Mouse (Mus musculus) heart, embryonic 16.5 days (tissue): ENCODE measurements around the gene Thyn1. TPM values are rescaled to one million over a fixed set of nuclear protein-coding genes. Genes with fewer than 3 reads are reported as not detected.
A peak's percentile ranks its signal among the peaks of the same experiment; 100 is the strongest.

Experiments used
- ATAC-seq: fragments of 200-750 bp; cut with Nextera tagmentation; replicated peaks from 2 replicates; pipeline ENCODE4 v1.8.0; 2017; ENCODE audit warnings: moderate number of reproducible peaks; ENCODE audit not compliant: insufficient read depth, low FRiP score; ENCODE audit errors: extremely low read depth
- H3K27ac ChIP-seq: fragments of 300-500 bp; sonication (generic); 2 replicates; pipeline ENCODE4 v1.5.1; 2014; ENCODE audit warnings: mild to moderate bottlenecking, low read length, control low read depth, moderate library complexity
- H3K27me3 ChIP-seq: fragments of 300-500 bp; sonication (generic); 2 replicates; pipeline ENCODE4 v1.6.1; 2014; ENCODE audit warnings: low read length, mixed read lengths; ENCODE audit not compliant: control insufficient read depth, insufficient read depth
- H3K36me3 ChIP-seq: fragments of 300-500 bp; sonication (generic); 2 replicates; pipeline ENCODE4 v1.6.1; 2014; ENCODE audit not compliant: control insufficient read depth, insufficient read depth
- H3K4me1 ChIP-seq: fragments of 300-500 bp; sonication (generic); 2 replicates; pipeline ENCODE4 v1.6.1; 2014; ENCODE audit warnings: low read length, mixed read lengths; ENCODE audit not compliant: control insufficient read depth, insufficient read depth
- H3K4me2 ChIP-seq: fragments of 300-500 bp; sonication (generic); 2 replicates; pipeline ENCODE4 v1.6.1; 2014; ENCODE audit warnings: low read depth, mild to moderate bottlenecking, control low read depth, low read length
- H3K4me3 ChIP-seq: fragments of 300-500 bp; sonication (generic); 2 replicates; pipeline ENCODE4 v1.5.1; 2014; ENCODE audit warnings: mild to moderate bottlenecking, control low read depth, low read length
- H3K9ac ChIP-seq: fragments of 300-500 bp; sonication (generic); 2 replicates; pipeline ENCODE4 v1.6.1; 2014; ENCODE audit warnings: low read length, control low read depth
- H3K9me3 ChIP-seq: fragments of 300-500 bp; sonication (generic); replicated peaks from 2 replicates; pipeline ENCODE4 v1.6.1; 2016; ENCODE audit warnings: low read length; ENCODE audit not compliant: control insufficient read depth
- WGBS: fragments of 180-500 bp; shearing (Covaris S2); extraction: QIAGEN DNeasy Blood & Tissue Kit; methylation state at CpG from one replicate; pipeline ENCODE4 v1.1.7; 2014; 5-methylcytosine and 5-hydroxymethylcytosine counted together
- polyA plus RNA-seq: library from polyadenylated mRNA; unstranded; fragments of >200 nt; fragmentation: Nextera tagmentation; extraction: Ambion mirVana; gene quantifications from 2 replicates; pipeline ENCODE4 v1.2.1, GENCODE M21; 2015

Gene Thyn1
- polyA plus RNA-seq, 1 experiment from 2014 or later, result 90.6 TPM

DNA sequence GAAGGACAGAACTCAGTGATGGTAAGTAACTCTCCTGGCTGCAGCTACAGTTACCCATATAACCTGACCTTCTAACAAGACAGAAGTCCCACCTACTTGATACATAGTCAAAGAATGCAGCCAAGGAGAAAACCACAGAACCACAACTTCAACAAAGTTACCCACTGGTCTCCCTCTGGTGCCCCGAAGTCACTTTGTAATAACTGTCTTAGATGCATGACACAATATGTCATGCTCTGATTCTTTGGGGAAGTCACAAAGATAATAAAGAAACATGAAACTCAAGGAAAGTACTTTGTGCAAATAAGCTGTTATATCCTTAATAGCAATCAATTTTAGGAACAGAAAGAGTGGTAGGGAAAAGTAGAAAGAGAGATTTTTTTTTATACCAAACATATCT, 27.2 kb downstream of the Thyn1 start:
- Histone ChIP-seq H3K9ac (no peak overlapping the region), H3K27ac (no peak overlapping the region), H3K4me1 (peaks cover 34% of the 10 kb centered on the region), H3K27me3 (no peaks in the 10 kb centered on the region), H3K36me3 (no peaks in the 10 kb centered on the region), H3K4me2 (peak overlapping the region; percentile 28; the same call in 1 of the 2 replicates), H3K9me3 (no peaks in the 10 kb centered on the region), H3K4me3 (no peak overlapping the region)
- no peak for ATAC-seq
- WGBS, result 52% methylated on average over 1 of the region's 1 CpGs

DNA sequence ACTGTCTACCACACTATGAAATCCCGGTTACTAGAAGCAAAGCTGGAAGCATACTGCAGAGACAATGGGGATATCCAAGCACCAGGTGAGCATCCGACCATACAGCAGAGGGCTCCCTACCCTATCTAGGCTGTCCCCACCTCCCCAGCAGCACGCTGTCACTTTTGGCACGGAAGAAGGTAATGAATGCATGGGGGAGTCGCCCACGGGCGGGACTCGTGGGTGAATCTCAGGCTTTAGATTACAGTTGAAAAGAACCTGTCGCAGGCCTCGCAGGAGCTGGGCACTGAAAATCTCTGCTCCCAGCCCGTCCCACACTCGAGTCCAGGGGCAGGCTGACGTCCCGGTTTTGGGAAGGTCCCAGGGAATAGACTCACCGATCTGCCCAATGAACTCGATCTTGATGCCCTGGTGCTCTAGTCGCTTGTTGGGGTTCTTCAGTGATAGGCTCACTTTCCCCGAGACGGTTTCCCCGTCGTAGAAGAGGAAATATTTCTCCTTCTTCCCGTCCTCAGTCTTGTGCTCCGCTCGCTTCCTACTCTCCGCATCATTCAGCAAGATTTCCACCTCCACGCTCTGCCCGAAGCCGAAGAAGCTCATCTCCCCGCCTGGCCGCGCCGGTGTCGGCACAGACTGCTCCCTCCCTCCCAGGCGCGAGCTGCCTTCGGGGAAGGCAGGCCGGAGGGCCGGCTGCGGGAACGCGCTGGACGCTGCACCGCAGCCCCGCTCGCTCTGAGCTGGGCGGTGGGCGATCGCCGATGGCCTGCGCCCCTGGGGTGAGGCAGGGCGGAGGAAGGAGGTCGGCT, 29.7 kb downstream of the Thyn1 start:
- H3K27me3 ChIP-seq, result no peaks in the 10 kb centered on the region
- ATAC-seq, result peak; percentile 11
- H3K9me3 ChIP-seq, result no peaks in the 10 kb centered on the region
- no peaks in the 10 kb centered on the region for H3K36me3 ChIP-seq
- peaks cover 43% of the 10 kb centered on the region for H3K4me1 ChIP-seq
- H3K9ac ChIP-seq, result peak overlapping the region; percentile 92
- H3K27ac ChIP-seq, result peak overlapping the region; percentile 96
- peak overlapping the region; percentile 75 for H3K4me2 ChIP-seq
- H3K4me3 ChIP-seq, result peak overlapping the region; percentile 98
- WGBS, result under 1% methylated on average over 52 of the region's 52 CpGs

DNA sequence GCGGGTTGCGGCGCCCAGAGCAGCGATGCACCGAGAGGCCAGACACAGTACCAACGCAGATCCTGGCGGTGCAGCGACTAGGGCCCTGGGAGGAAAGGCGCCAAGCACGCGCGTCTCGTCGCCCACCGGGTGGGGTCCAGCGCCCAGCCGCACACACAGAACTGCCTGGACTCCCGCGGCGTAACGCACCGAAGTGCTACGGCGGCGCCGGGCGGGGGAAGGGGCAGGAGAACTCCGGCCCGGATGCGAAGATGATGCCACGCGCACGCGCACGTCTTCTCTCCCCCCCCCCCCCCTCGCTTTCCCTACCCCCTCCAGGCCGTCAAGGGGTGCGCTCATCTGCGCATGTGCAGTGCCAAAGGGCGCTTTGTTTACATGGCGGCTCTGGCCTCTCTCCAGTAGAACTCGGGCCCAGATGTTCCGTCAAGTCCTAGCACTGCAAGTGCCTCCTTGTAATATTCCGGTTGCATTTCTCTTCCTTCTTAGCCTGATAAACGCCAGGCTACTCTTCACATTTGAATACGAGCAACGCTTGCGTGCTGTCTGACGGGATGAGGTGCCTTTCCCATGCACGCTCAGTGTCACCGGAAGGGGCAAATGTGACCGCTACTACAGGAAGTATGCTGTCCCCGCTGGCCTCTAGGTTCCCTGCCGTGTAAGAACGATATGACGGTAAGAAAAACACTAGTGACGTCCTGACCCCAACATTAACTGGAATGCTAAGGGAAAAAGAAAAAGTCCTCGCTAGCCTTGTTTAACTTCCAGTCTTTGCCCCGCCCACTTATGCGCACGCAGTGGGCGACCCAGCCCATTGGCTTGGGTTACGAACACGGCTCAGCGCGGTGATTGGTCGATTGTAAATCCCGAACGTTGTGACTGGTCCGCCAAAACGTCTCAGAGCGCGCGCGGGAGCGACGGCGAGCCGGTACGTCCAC, 30.6 kb downstream of the Thyn1 start, which contains the start of the genes Vps26b and Ncapd3:
Gene Vps26b, minus strand, starts transcription at position 238 of the 935 bp plus-strand sequence.
Gene Ncapd3, plus strand, starts transcription at position 348 of the 935 bp plus-strand sequence.
- Histone ChIP-seq H3K4me3 (peak within 1 kb of the TSS; percentile 98), H3K4me2 (peak within 1 kb of the TSS; percentile 91), H3K4me1 (peaks cover 41% of the 10 kb centered on the region), H3K36me3 (no peaks in the 10 kb centered on the region), H3K27ac (peak within 1 kb of the TSS; percentile 96), H3K9ac (peak within 1 kb of the TSS; percentile 92), H3K9me3 (no peaks in the 10 kb centered on the region), H3K27me3 (no peaks in the 10 kb centered on the region)
- under 1% methylated on average over 79 of the region's 80 CpGs for WGBS
- ATAC-seq, result peak; percentile 95

DNA sequence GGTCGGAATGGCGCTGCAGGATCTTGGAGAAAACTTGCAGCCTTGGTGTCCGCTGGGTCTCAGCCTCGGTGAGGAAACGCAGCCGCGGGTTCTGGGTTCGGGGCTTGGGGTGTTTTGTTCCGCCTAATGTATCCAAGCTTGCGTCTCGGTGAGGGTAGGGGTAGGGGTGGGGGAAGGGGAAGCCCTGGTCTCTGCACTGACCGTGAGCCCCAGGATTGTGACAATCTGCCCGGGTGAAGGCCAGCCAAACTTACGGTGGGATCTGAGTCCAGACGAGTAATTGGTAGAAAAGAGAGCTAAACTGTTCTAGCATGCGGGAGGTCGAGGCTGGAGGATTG, 31.2 kb downstream of the Thyn1 start:
- under 1% methylated on average over 17 of the region's 17 CpGs for WGBS
- Histone ChIP-seq H3K9ac (peak overlapping the region; percentile 83), H3K27ac (0 out of 2 replicates have a peak overlapping the region, but pooled peaks have one; percentile 47), H3K4me1 (peaks cover 41% of the 10 kb centered on the region), H3K4me3 (peak overlapping the region; percentile 98), H3K4me2 (peak overlapping the region; percentile 91), H3K27me3 (no peaks in the 10 kb centered on the region), H3K36me3 (no peaks in the 10 kb centered on the region), H3K9me3 (no peaks in the 10 kb centered on the region)
- ATAC-seq, result peak; percentile 3; the same call in 1 of the 2 replicates

DNA sequence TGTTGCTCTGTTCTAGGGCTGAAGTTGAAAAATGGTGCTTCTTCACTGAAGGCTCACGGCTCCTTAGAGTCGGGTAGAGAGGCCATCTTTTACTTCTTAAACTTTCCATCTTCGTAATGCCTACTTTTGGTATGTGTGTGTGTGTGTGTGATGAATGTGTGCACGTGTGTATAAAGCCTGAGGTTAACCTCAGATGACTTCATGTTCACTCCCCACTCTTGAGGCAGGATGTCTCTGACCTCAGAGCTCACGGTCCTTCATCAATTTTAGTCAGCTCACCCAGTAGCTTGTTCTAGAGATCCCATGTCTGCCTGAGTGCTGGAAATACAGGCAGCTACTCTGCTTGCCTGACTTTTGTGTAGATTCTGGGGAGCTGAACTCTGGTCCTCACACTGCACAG, 44.4 kb downstream of the Thyn1 start:
- Histone ChIP-seq H3K4me1 (no peaks in the 10 kb centered on the region), H3K36me3 (peaks cover 58% of the 10 kb centered on the region), H3K4me3 (no peak overlapping the region), H3K9me3 (no peaks in the 10 kb centered on the region), H3K9ac (no peak overlapping the region), H3K27ac (no peak overlapping the region), H3K4me2 (no peak overlapping the region), H3K27me3 (no peaks in the 10 kb centered on the region)
- no peak for ATAC-seq
- 88% methylated on average over 5 of the region's 5 CpGs for WGBS

DNA sequence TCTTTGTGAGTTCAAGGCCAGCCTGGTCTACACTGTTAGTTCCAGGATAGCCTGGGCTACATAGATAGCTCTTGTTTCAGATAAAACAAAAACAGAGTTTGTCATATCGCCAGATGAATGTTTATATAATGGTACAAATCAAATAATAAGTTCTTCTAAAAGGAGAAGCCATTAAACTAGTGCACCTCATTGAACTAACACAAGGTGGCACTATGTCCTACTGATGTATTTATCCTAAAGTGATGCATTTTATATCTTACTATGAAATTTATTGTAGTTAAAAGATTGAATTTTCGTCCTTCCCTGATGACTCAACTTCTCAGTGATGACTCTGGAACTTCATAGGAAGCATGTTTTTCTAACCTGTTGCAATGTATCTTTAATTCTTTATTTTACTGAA, 50.0 kb downstream of the Thyn1 start:
- Histone ChIP-seq H3K4me1 (no peaks in the 10 kb centered on the region), H3K27me3 (no peaks in the 10 kb centered on the region), H3K9me3 (no peaks in the 10 kb centered on the region), H3K36me3 (peaks cover 50% of the 10 kb centered on the region), H3K9ac (no peak overlapping the region), H3K4me2 (no peak overlapping the region), H3K4me3 (no peak overlapping the region), H3K27ac (no peak overlapping the region)
- 89% methylated on average over 2 of the region's 2 CpGs for WGBS
- ATAC-seq, result no peak

Other genes with a start within 250 kb of the Thyn1 start
- 1.00 and 1.6 TPM in 2 replicates for gene Glb1l2, start 193.2 kb upstream of the Thyn1 start, polyA plus RNA-seq
- gene Glb1l3, start 138.8 kb upstream of the Thyn1 start, polyA plus RNA-seq, result not detected in 2 replicates
- 0.12 TPM in 1 of 2 replicates, not detected in the other for gene Gm1110, start 76.6 kb upstream of the Thyn1 start, polyA plus RNA-seq
- gene Acad8, start 144 bp upstream of the Thyn1 start, polyA plus RNA-seq, result 37.1 and 41.8 TPM in 2 replicates
- 21.2 and 22.3 TPM in 2 replicates for gene Vps26b, start 30.4 kb downstream of the Thyn1 start, polyA plus RNA-seq
- gene Ncapd3, start 30.5 kb downstream of the Thyn1 start, polyA plus RNA-seq, result 21.0 and 22.8 TPM in 2 replicates
- 40.0 and 40.7 TPM in 2 replicates for gene Jam3, start 155.7 kb downstream of the Thyn1 start, polyA plus RNA-seq